In genomic region chr6:125145479-125145951, GRCm38 (mm10) we compare ENCODE assay signal across 8 mouse cellular contexts. TPM values are rescaled to one million over a fixed set of nuclear protein-coding genes. Genes with fewer than 3 reads are reported as not detected.
A peak's percentile ranks its signal among the peaks of the same experiment; 100 is the strongest.
DNase-seq lines count a peak whose midpoint lies in the region; ATAC-seq and TF ChIP-seq lines count a peak whose summit lies in the region.

No protein-coding gene starts in this region.

- H3K27me3 ChIP-seq in testis, adult 2 months (ENCODE audit: control insufficient read depth, insufficient read depth, low read length) = no peaks in the 10 kb centered on the region
- H3K27me3 ChIP-seq in heart, embryonic 13.5 days (replicated peaks) = no peaks in the 10 kb centered on the region
- no peaks in the 10 kb centered on the region for H3K27me3 ChIP-seq in liver, embryonic 11.5 days (replicated peaks; ENCODE audit: control insufficient read depth, insufficient read depth, low read length)
- no peaks in the 10 kb centered on the region for H3K27me3 ChIP-seq in stomach, embryonic 14.5 days (ENCODE audit: control insufficient read depth, insufficient read depth, low read length)

- no peak for TF ChIP-seq CTCF in testis, adult 2 months (IDR thresholded peaks at IDR 0.05; ENCODE audit: control insufficient read depth, insufficient read depth, insufficient replicate concordance, low read depth, low read length)

- TF ChIP-seq POLR2A in testis, adult 2 months (IDR thresholded peaks at IDR 0.05; ENCODE audit: control insufficient read depth, low read depth, low read length) = no peak; the same call in 1 of the 2 replicates

- peak overlapping the region; percentile 88 for H3K9ac ChIP-seq in heart, embryonic 13.5 days
- H3K9ac ChIP-seq in liver, embryonic 11.5 days (ENCODE audit: low read depth, low read length) = peak overlapping the region; percentile 78
- H3K9ac ChIP-seq in stomach, embryonic 14.5 days (replicated peaks; ENCODE audit: low read depth, low read length) = peak overlapping the region; percentile 72

- H3K27ac ChIP-seq in testis, adult 2 months (ENCODE audit: control insufficient read depth, insufficient read depth, low read depth, low read length) = peak overlapping the region; percentile 96
- peak overlapping the region; percentile 96 for H3K27ac ChIP-seq in heart, embryonic 13.5 days (replicated peaks)
- peak overlapping the region; percentile 73 for H3K27ac ChIP-seq in liver, embryonic 11.5 days (ENCODE audit: low read depth, low read length)
- H3K27ac ChIP-seq in stomach, embryonic 14.5 days (ENCODE audit: low read length) = peak overlapping the region; percentile 84

- peak overlapping the region; percentile 90 for H3K4me3 ChIP-seq in testis, adult 2 months (ENCODE audit: control insufficient read depth, low read depth, low read length)
- H3K4me3 ChIP-seq in heart, embryonic 13.5 days = peak overlapping the region; percentile 75
- H3K4me3 ChIP-seq in liver, embryonic 11.5 days (ENCODE audit: low read depth, low read length) = peak overlapping the region; percentile 78
- peak overlapping the region; percentile 65 for H3K4me3 ChIP-seq in stomach, embryonic 14.5 days (ENCODE audit: low read depth, low read length)

- H3K4me2 ChIP-seq in heart, embryonic 13.5 days = peak overlapping the region; percentile 96
- H3K4me2 ChIP-seq in liver, embryonic 11.5 days = peak overlapping the region; percentile 98
- peak overlapping the region; percentile 82 for H3K4me2 ChIP-seq in stomach, embryonic 14.5 days (replicated peaks; ENCODE audit: low read depth, low read length)

- peaks cover 23% of the 10 kb centered on the region for H3K4me1 ChIP-seq in testis, adult 2 months (ENCODE audit: control insufficient read depth, insufficient read depth, low read length)
- H3K4me1 ChIP-seq in heart, embryonic 13.5 days = peaks cover 55% of the 10 kb centered on the region
- peaks cover 43% of the 10 kb centered on the region for H3K4me1 ChIP-seq in liver, embryonic 11.5 days (replicated peaks; ENCODE audit: control insufficient read depth, insufficient read depth, low read length)
- H3K4me1 ChIP-seq in stomach, embryonic 14.5 days (ENCODE audit: control insufficient read depth, insufficient read depth, low read length) = peaks cover 21% of the 10 kb centered on the region

- no peaks in the 10 kb centered on the region; the same call in 1 of the 2 replicates for H3K36me3 ChIP-seq in testis, adult 2 months (ENCODE audit: control insufficient read depth, insufficient read depth, low read length)
- peaks cover 40% of the 10 kb centered on the region for H3K36me3 ChIP-seq in heart, embryonic 13.5 days
- H3K36me3 ChIP-seq in liver, embryonic 11.5 days (ENCODE audit: control insufficient read depth, insufficient read depth, low read length) = peaks cover 30% of the 10 kb centered on the region
- peaks cover 15% of the 10 kb centered on the region for H3K36me3 ChIP-seq in stomach, embryonic 14.5 days (ENCODE audit: control insufficient read depth, insufficient read depth, low read length)

- 1% methylated on average over 34 of the region's 35 CpGs for WGBS in heart, embryonic 13.5 days
- WGBS in liver, embryonic 11.5 days = 2% methylated on average over 35 of the region's 35 CpGs
- WGBS in stomach, embryonic 14.5 days = 5% methylated on average over 35 of the region's 35 CpGs

- DNase-seq in frontal cortex, postnatal 36 days (ENCODE audit: low spot score in 2 of 2) = peak; percentile 40 to 41
- DNase-seq in frontal cortex, postnatal 10 days (ENCODE audit: low spot score in 2 of 2) = no peak
- no peak for DNase-seq in testis, postnatal 14 days (ENCODE audit: low spot score)
- DNase-seq in liver, embryonic 11.5 days (ENCODE audit: low spot score) = no peak
- DNase-seq in retina, postnatal 1 day = no peak

- 0 out of 2 replicates have a peak, but pooled peaks have one; percentile 11 for ATAC-seq in heart, embryonic 13.5 days (ENCODE audit: extremely low read depth, insufficient number of reproducible peaks, low FRiP score, low TSS enrichment)
- peak; percentile 61 for ATAC-seq in liver, embryonic 11.5 days (replicated peaks; ENCODE audit: low FRiP score)
- peak; percentile 25; the same call in 1 of the 2 replicates for ATAC-seq in stomach, embryonic 14.5 days (ENCODE audit: insufficient number of reproducible peaks, insufficient read depth, low FRiP score, low read depth)

- no peaks in the 10 kb centered on the region for H3K9me3 ChIP-seq in heart, embryonic 13.5 days
- H3K9me3 ChIP-seq in liver, embryonic 11.5 days (ENCODE audit: control insufficient read depth, low read length) = no peaks in the 10 kb centered on the region
- H3K9me3 ChIP-seq in stomach, embryonic 14.5 days (ENCODE audit: control insufficient read depth, low read depth, low read length) = no peaks in the 10 kb centered on the region

RNA-seq across cellular contexts. Expression of gene Iffo1, which starts 0.5 kb away (rescaled TPM):
- polyA plus RNA-seq in testis, adult 2 months (2012; rRNA removed) = 60.9 and 62.9 TPM in 2 replicates
- 9.4 and 9.5 TPM in 2 replicates for polyA plus RNA-seq in heart, embryonic 13.5 days (2015; fragmentation: Nextera tagmentation; extraction: Ambion mirVana)
- 7.7 and 9.9 TPM in 2 replicates for polyA plus RNA-seq in liver, embryonic 11.5 days (2014; fragmentation: Nextera tagmentation; extraction: Ambion mirVana)
- polyA plus RNA-seq in stomach, embryonic 14.5 days (2014; fragmentation: Nextera tagmentation; extraction: Ambion mirVana) = 7.4 and 9.2 TPM in 2 replicates

RNA-seq across cellular contexts. Expression of gene Nop2, which starts 13.8 kb away (rescaled TPM):
- polyA plus RNA-seq in testis, adult 2 months (2012; rRNA removed) = 24.5 and 26.2 TPM in 2 replicates
- polyA plus RNA-seq in heart, embryonic 13.5 days (2015; fragmentation: Nextera tagmentation; extraction: Ambion mirVana) = 42.7 and 48.1 TPM in 2 replicates
- 114 and 125 TPM in 2 replicates for polyA plus RNA-seq in liver, embryonic 11.5 days (2014; fragmentation: Nextera tagmentation; extraction: Ambion mirVana)
- polyA plus RNA-seq in stomach, embryonic 14.5 days (2014; fragmentation: Nextera tagmentation; extraction: Ambion mirVana) = 52.3 and 55.4 TPM in 2 replicates

RNA-seq across cellular contexts. Expression of gene Gapdh, which starts 20.8 kb away (rescaled TPM):
- polyA plus RNA-seq in testis, adult 2 months (2012; rRNA removed) = 274 and 379 TPM in 2 replicates
- polyA plus RNA-seq in heart, embryonic 13.5 days (2015; fragmentation: Nextera tagmentation; extraction: Ambion mirVana) = 4,266 and 4,534 TPM in 2 replicates
- polyA plus RNA-seq in liver, embryonic 11.5 days (2014; fragmentation: Nextera tagmentation; extraction: Ambion mirVana) = 2,450 and 2,526 TPM in 2 replicates
- polyA plus RNA-seq in stomach, embryonic 14.5 days (2014; fragmentation: Nextera tagmentation; extraction: Ambion mirVana) = 1,945 and 1,966 TPM in 2 replicates

RNA-seq across cellular contexts. Expression of gene Ncapd2, which starts 46.0 kb away (rescaled TPM):
- polyA plus RNA-seq in testis, adult 2 months (2012; rRNA removed) = 100 and 109 TPM in 2 replicates
- polyA plus RNA-seq in heart, embryonic 13.5 days (2015; fragmentation: Nextera tagmentation; extraction: Ambion mirVana) = 80.3 and 81.8 TPM in 2 replicates
- polyA plus RNA-seq in liver, embryonic 11.5 days (2014; fragmentation: Nextera tagmentation; extraction: Ambion mirVana) = 150 and 158 TPM in 2 replicates
- polyA plus RNA-seq in stomach, embryonic 14.5 days (2014; fragmentation: Nextera tagmentation; extraction: Ambion mirVana) = 107 and 109 TPM in 2 replicates

RNA-seq across cellular contexts. Expression of gene Mrpl51, which starts 46.1 kb away (rescaled TPM):
- polyA plus RNA-seq in testis, adult 2 months (2012; rRNA removed) = 171 and 194 TPM in 2 replicates
- polyA plus RNA-seq in heart, embryonic 13.5 days (2015; fragmentation: Nextera tagmentation; extraction: Ambion mirVana) = 219 and 251 TPM in 2 replicates
- polyA plus RNA-seq in liver, embryonic 11.5 days (2014; fragmentation: Nextera tagmentation; extraction: Ambion mirVana) = 287 and 311 TPM in 2 replicates
- polyA plus RNA-seq in stomach, embryonic 14.5 days (2014; fragmentation: Nextera tagmentation; extraction: Ambion mirVana) = 193 and 202 TPM in 2 replicates

Comparison
In these comparisons a context has a peak if more than half of its experiments do, and no peak if none do; other contexts are left out.
1. DNase-seq: peak in frontal cortex, postnatal 36 days (2 of 2); none in frontal cortex, postnatal 10 days (0 of 2), testis, postnatal 14 days (single experiment), liver, embryonic 11.5 days (single experiment) and retina, postnatal 1 day (single experiment).
2. ATAC-seq: peak in every context shown above with its lines; median percentile 61 in liver, embryonic 11.5 days; 25 in stomach, embryonic 14.5 days; 11 in heart, embryonic 13.5 days.
3. Peak in every context shown above with its lines, with median percentiles within 50 percentile points of each other: H3K27ac ChIP-seq, H3K4me3 ChIP-seq, H3K4me2 ChIP-seq and H3K9ac ChIP-seq.